Mouse (Mus musculus): Measurements from ENCODE around the gene Lhfpl3. TPM values are rescaled to one million over a fixed set of nuclear protein-coding genes. Genes with fewer than 3 reads are reported as not detected.

Lhfpl3 gene
- total and polyA plus RNA-seq, 2 experiments from 2014 or later = 0.18 TPM; not detected in 1

- WGBS = 75% methylated on average over 2 of the region's 2 CpGs
- no peaks in the 10 kb centered on the region for H3K9me3 ChIP-seq (replicated peaks; ENCODE audit: control insufficient read depth, low read length)
- DNase-seq (ENCODE audit: low spot score) (no peak), ATAC-seq (ENCODE audit: insufficient read depth, low read depth) (no peak)
- H3K27ac ChIP-seq (ENCODE audit: low read depth) = no peak overlapping the region
- H3K36me3 ChIP-seq (replicated peaks; ENCODE audit: control insufficient read depth, insufficient read depth, low read length) = no peaks in the 10 kb centered on the region
- 0 out of 2 replicates have a peak, but pooled peaks cover 3% of the 10 kb centered on the region for H3K27me3 ChIP-seq (ENCODE audit: control insufficient read depth, insufficient read depth, low read length)
- H3K9ac ChIP-seq (replicated peaks; ENCODE audit: low read depth, low read length) = no peak overlapping the region
- H3K4me2 ChIP-seq (ENCODE audit: low read depth, low read length) = no peak overlapping the region
- no peak overlapping the region for H3K4me3 ChIP-seq (ENCODE audit: low read depth, low read length)
- no peak for TF ChIP-seq EP300 (IDR thresholded peaks at IDR 0.05; ENCODE audit: low read depth)
- TF ChIP-seq CTCF (IDR thresholded peaks at IDR 0.05; ENCODE audit: low read depth) = no peak
- no peaks in the 10 kb centered on the region for H3K4me1 ChIP-seq (ENCODE audit: control insufficient read depth, insufficient read depth)
Measured at GRCm38 (mm10) chr5:23106536-23106935, 360.7 kb downstream of the Lhfpl3 start.

GRCm38 (mm10) chr5:23111307-23111706 is 365.4 kb downstream of the Lhfpl3 start:
- Histone ChIP-seq H3K9ac (replicated peaks; ENCODE audit: low read depth, low read length) (no peak overlapping the region), H3K27ac (ENCODE audit: low read depth) (no peak overlapping the region), H3K9me3 (replicated peaks; ENCODE audit: control insufficient read depth, low read length) (peaks cover under 1% of the 10 kb centered on the region; the same call in 1 of the 2 replicates), H3K36me3 (replicated peaks; ENCODE audit: control insufficient read depth, insufficient read depth, low read length) (no peaks in the 10 kb centered on the region), H3K4me3 (ENCODE audit: low read depth, low read length) (no peak overlapping the region), H3K4me1 (ENCODE audit: control insufficient read depth, insufficient read depth) (no peaks in the 10 kb centered on the region), H3K27me3 (ENCODE audit: control insufficient read depth, insufficient read depth, low read length) (0 out of 2 replicates have a peak, but pooled peaks cover 3% of the 10 kb centered on the region), H3K4me2 (ENCODE audit: low read depth, low read length) (no peak overlapping the region)
- WGBS = 78% methylated on average over 6 of the region's 6 CpGs
- TF ChIP-seq EP300 (IDR thresholded peaks at IDR 0.05; ENCODE audit: low read depth) = no peak
- no peak for TF ChIP-seq CTCF (IDR thresholded peaks at IDR 0.05; ENCODE audit: low read depth)
- DNase-seq (ENCODE audit: low spot score) = no peak
- no peak for ATAC-seq (ENCODE audit: insufficient read depth, low read depth)

GRCm38 (mm10) chr5:23114249-23114648 is 368.4 kb downstream of the Lhfpl3 start:
- Histone ChIP-seq H3K9me3 (replicated peaks; ENCODE audit: control insufficient read depth, low read length) (peaks cover 3% of the 10 kb centered on the region; the same call in 1 of the 2 replicates), H3K27ac (ENCODE audit: low read depth) (no peak overlapping the region), H3K27me3 (ENCODE audit: control insufficient read depth, insufficient read depth, low read length) (0 out of 2 replicates have a peak, but pooled peaks cover 3% of the 10 kb centered on the region), H3K36me3 (replicated peaks; ENCODE audit: control insufficient read depth, insufficient read depth, low read length) (no peaks in the 10 kb centered on the region), H3K4me3 (ENCODE audit: low read depth, low read length) (no peak overlapping the region), H3K9ac (replicated peaks; ENCODE audit: low read depth, low read length) (no peak overlapping the region), H3K4me2 (ENCODE audit: low read depth, low read length) (no peak overlapping the region), H3K4me1 (ENCODE audit: control insufficient read depth, insufficient read depth) (no peaks in the 10 kb centered on the region)
- no peak for DNase-seq (ENCODE audit: low spot score)
- TF ChIP-seq EP300 (IDR thresholded peaks at IDR 0.05; ENCODE audit: low read depth) (no peak), CTCF (IDR thresholded peaks at IDR 0.05; ENCODE audit: low read depth) (no peak)
- WGBS = 81% methylated on average over 4 of the region's 4 CpGs
- ATAC-seq (ENCODE audit: insufficient read depth, low read depth) = no peak

GRCm38 (mm10) chr5:23126851-23127250 is 381.0 kb downstream of the Lhfpl3 start:
- DNase-seq (ENCODE audit: low spot score) = no peak
- H3K27me3 ChIP-seq (ENCODE audit: control insufficient read depth, insufficient read depth, low read length) = no peaks in the 10 kb centered on the region
- no peaks in the 10 kb centered on the region for H3K4me1 ChIP-seq (ENCODE audit: control insufficient read depth, insufficient read depth)
- TF ChIP-seq CTCF (IDR thresholded peaks at IDR 0.05; ENCODE audit: low read depth) (no peak), EP300 (IDR thresholded peaks at IDR 0.05; ENCODE audit: low read depth) (no peak)
- WGBS = 64% methylated on average over 2 of the region's 2 CpGs
- no peak overlapping the region for H3K9ac ChIP-seq (replicated peaks; ENCODE audit: low read depth, low read length)
- no peaks in the 10 kb centered on the region for H3K36me3 ChIP-seq (replicated peaks; ENCODE audit: control insufficient read depth, insufficient read depth, low read length)
- no peak overlapping the region for H3K4me2 ChIP-seq (ENCODE audit: low read depth, low read length)
- ATAC-seq (ENCODE audit: insufficient read depth, low read depth) = no peak
- H3K4me3 ChIP-seq (ENCODE audit: low read depth, low read length) = no peak overlapping the region
- H3K9me3 ChIP-seq (replicated peaks; ENCODE audit: control insufficient read depth, low read length) = no peaks in the 10 kb centered on the region
- H3K27ac ChIP-seq (ENCODE audit: low read depth) = no peak overlapping the region

- Histone ChIP-seq H3K27me3 (ENCODE audit: control insufficient read depth, insufficient read depth, low read length) (no peaks in the 10 kb centered on the region), H3K9ac (replicated peaks; ENCODE audit: low read depth, low read length) (no peak overlapping the region), H3K4me3 (ENCODE audit: low read depth, low read length) (no peak overlapping the region), H3K9me3 (replicated peaks; ENCODE audit: control insufficient read depth, low read length) (no peaks in the 10 kb centered on the region), H3K36me3 (replicated peaks; ENCODE audit: control insufficient read depth, insufficient read depth, low read length) (no peaks in the 10 kb centered on the region), H3K4me2 (ENCODE audit: low read depth, low read length) (no peak overlapping the region), H3K27ac (ENCODE audit: low read depth) (no peak overlapping the region), H3K4me1 (ENCODE audit: control insufficient read depth, insufficient read depth) (no peaks in the 10 kb centered on the region)
- 72% methylated on average over 9 of the region's 9 CpGs for WGBS
- DNase-seq (ENCODE audit: low spot score) (no peak), ATAC-seq (ENCODE audit: insufficient read depth, low read depth) (no peak)
- TF ChIP-seq EP300 (IDR thresholded peaks at IDR 0.05; ENCODE audit: low read depth) (no peak), CTCF (IDR thresholded peaks at IDR 0.05; ENCODE audit: low read depth) (no peak)
Measured at GRCm38 (mm10) chr5:23140183-23140921, 394.5 kb downstream of the Lhfpl3 start.
